Mouse (Mus musculus) layer of hippocampus, postnatal 14 days (tissue): ENCODE measurements around the gene Gm28048. TPM values are rescaled to one million over a fixed set of nuclear protein-coding genes. Genes with fewer than 3 reads are reported as not detected.

Experiments
- DNase-seq, 2 experiments: peaks; one replicate each; pipeline ENCODE4 v3.0.0; 2021 to 2022; ENCODE audit warnings: low spot score in 2 of 2, mixed read lengths in 1 of 2
- total RNA-seq, 2 experiments: library from RNA; stranded (reverse); gene quantifications; 2 replicates each; pipeline ENCODE4 v1.2.3; 2021

The Gm28048 gene
- total RNA-seq, 2 experiments from 2014 or later: 8.5 to 9.1 TPM

- no peak for DNase-seq
Measured at GRCm38 (mm10) chr11:22861315-22861714, 120.6 kb downstream of the Gm28048 start.

GRCm38 (mm10) chr11:22860335-22861227 is 121.3 kb downstream of the Gm28048 start, which contains the start of gene B3gnt2:
TSS of gene B3gnt2 (minus strand) at chr11:22860961.
- DNase-seq: no peak

- DNase-seq: peak; percentile 65 to 73
Measured at GRCm38 (mm10) chr11:22859633-22860334, 122.1 kb downstream of the Gm28048 start.

- no peak for DNase-seq
Measured at GRCm38 (mm10) chr11:22859301-22859632, 122.6 kb downstream of the Gm28048 start.

GRCm38 (mm10) chr11:22858441-22859300 is 123.2 kb downstream of the Gm28048 start:
- no peak for DNase-seq

GRCm38 (mm10) chr11:22857705-22858440 is 124.0 kb downstream of the Gm28048 start:
- no peak for DNase-seq

- no peak for DNase-seq
Measured at GRCm38 (mm10) chr11:22857106-22857704, 124.7 kb downstream of the Gm28048 start.

- peak in 1 of 2 experiments; percentile 44 for DNase-seq
Measured at GRCm38 (mm10) chr11:22856371-22856965, 125.4 kb downstream of the Gm28048 start.

- no peak for DNase-seq
Measured at GRCm38 (mm10) chr11:22854571-22854970, 127.3 kb downstream of the Gm28048 start.

GRCm38 (mm10) chr11:22853477-22854157 is 128.3 kb downstream of the Gm28048 start:
- no peak for DNase-seq

GRCm38 (mm10) chr11:22852510-22852909 is 129.4 kb downstream of the Gm28048 start:
- DNase-seq: no peak

- DNase-seq: no peak
Measured at GRCm38 (mm10) chr11:22851416-22851815, 130.5 kb downstream of the Gm28048 start.

GRCm38 (mm10) chr11:22850077-22850476 is 131.8 kb downstream of the Gm28048 start:
- no peak for DNase-seq

GRCm38 (mm10) chr11:22848649-22849195 is 133.2 kb downstream of the Gm28048 start:
- no peak for DNase-seq

- no peak for DNase-seq
Measured at GRCm38 (mm10) chr11:22847732-22848648, 133.9 kb downstream of the Gm28048 start.

- no peak for DNase-seq
Measured at GRCm38 (mm10) chr11:22846960-22847731, 134.7 kb downstream of the Gm28048 start.
